Mouse (Mus musculus): ENCODE results near the gene Cpeb3. TPM values are rescaled to one million over a fixed set of nuclear protein-coding genes. Genes with fewer than 3 reads are reported as not detected.
A peak's percentile ranks its signal among the peaks of the same experiment; 100 is the strongest.

Cpeb3 gene
- polyA plus RNA-seq (2015; fragmentation: Nextera tagmentation; extraction: Ambion mirVana): 10.4 and 10.9 TPM in 2 replicates

GRCm38 (mm10) chr19:37208176-37208755 is at the start of gene Cpeb3:
Gene Cpeb3, minus strand, starts transcription at chr19:37208601.
- 1% methylated on average over 15 of the region's 15 CpGs for WGBS
- peak within 1 kb of the TSS; percentile 94 for H3K4me2 ChIP-seq (ENCODE audit: low read length)
- peak within 1 kb of the TSS; percentile 100 for H3K4me3 ChIP-seq (ENCODE audit: low read length)
- peak within 1 kb of the TSS; percentile 98 for H3K9ac ChIP-seq (ENCODE audit: low read depth, low read length)
- H3K9me3 ChIP-seq (ENCODE audit: control insufficient read depth, low read length): no peaks in the 10 kb centered on the region
- ATAC-seq: no peak
- peaks cover 5% of the 10 kb centered on the region; the same call in 1 of the 2 replicates for H3K36me3 ChIP-seq (ENCODE audit: control insufficient read depth, insufficient read depth, low read length)
- H3K4me1 ChIP-seq (ENCODE audit: control insufficient read depth, insufficient read depth, low read depth, low read length): peaks cover 16% of the 10 kb centered on the region
- peak within 1 kb of the TSS; percentile 85 for H3K27ac ChIP-seq (ENCODE audit: low read depth, low read length)
- no peaks in the 10 kb centered on the region for H3K27me3 ChIP-seq (replicated peaks; ENCODE audit: control insufficient read depth, insufficient read depth, low read length)

DNA sequence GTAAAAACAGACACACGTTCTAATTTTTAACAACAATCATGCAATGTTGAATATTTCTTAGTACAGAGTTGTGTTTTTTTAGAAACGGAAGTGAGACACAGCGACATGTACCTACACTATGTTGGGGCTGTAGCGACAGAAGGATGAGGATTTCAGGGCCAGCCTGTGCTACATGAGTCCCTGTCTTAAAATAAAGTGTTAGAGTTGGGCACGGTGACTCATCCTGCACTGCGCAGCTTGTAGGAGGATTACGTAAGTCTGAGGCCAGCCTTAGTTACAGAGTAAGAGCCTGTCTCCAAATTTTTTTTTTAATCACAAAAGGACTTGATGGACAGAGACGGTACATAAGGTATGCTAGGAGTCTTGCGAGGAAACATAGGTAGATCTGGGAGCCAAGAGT is 46.9 kb upstream of the Cpeb3 start:
- no peaks in the 10 kb centered on the region for H3K36me3 ChIP-seq (ENCODE audit: control insufficient read depth, insufficient read depth, low read length)
- no peaks in the 10 kb centered on the region for H3K9me3 ChIP-seq (ENCODE audit: control insufficient read depth, low read length)
- WGBS: 93% methylated on average over 9 of the region's 9 CpGs
- no peak overlapping the region for H3K27ac ChIP-seq (ENCODE audit: low read depth, low read length)
- no peak overlapping the region for H3K9ac ChIP-seq (ENCODE audit: low read depth, low read length)
- no peaks in the 10 kb centered on the region for H3K4me1 ChIP-seq (ENCODE audit: control insufficient read depth, insufficient read depth, low read depth, low read length)
- no peak overlapping the region for H3K4me2 ChIP-seq (ENCODE audit: low read length)
- no peak overlapping the region for H3K4me3 ChIP-seq (ENCODE audit: low read length)
- no peaks in the 10 kb centered on the region for H3K27me3 ChIP-seq (replicated peaks; ENCODE audit: control insufficient read depth, insufficient read depth, low read length)
- no peak for ATAC-seq

DNA sequence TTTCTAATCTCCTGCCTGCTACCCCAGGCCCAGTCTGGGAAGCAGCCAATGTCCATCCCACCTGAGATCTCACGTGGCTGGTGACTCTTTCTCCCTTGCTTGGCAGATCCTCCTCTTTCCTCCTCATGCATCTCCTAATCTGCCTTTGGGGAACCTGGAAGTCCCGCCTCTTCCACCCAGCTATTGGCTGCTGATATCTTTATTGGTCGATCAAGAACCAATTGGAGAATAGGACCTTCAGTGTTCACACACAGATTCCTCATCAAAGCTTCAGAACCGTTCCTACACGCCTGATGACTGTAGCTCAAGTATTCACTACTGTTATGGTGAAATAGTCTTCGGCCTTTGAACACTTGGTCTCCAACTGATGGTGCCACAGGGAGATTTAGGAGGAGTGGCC is 43.7 kb upstream of the Cpeb3 start:
- H3K27ac ChIP-seq (ENCODE audit: low read depth, low read length): no peak overlapping the region
- H3K4me2 ChIP-seq (ENCODE audit: low read length): no peak overlapping the region
- H3K9me3 ChIP-seq (ENCODE audit: control insufficient read depth, low read length): no peaks in the 10 kb centered on the region
- 70% methylated on average over 6 of the region's 6 CpGs for WGBS
- no peaks in the 10 kb centered on the region for H3K36me3 ChIP-seq (ENCODE audit: control insufficient read depth, insufficient read depth, low read length)
- no peak overlapping the region for H3K9ac ChIP-seq (ENCODE audit: low read depth, low read length)
- no peaks in the 10 kb centered on the region for H3K4me1 ChIP-seq (ENCODE audit: control insufficient read depth, insufficient read depth, low read depth, low read length)
- H3K27me3 ChIP-seq (replicated peaks; ENCODE audit: control insufficient read depth, insufficient read depth, low read length): no peaks in the 10 kb centered on the region
- ATAC-seq: no peak
- no peak overlapping the region for H3K4me3 ChIP-seq (ENCODE audit: low read length)

GRCm38 (mm10) chr19:37248199-37248598 is 39.8 kb upstream of the Cpeb3 start:
- Histone ChIP-seq H3K4me2 (ENCODE audit: low read length) (no peak overlapping the region), H3K4me3 (ENCODE audit: low read length) (no peak overlapping the region), H3K27ac (ENCODE audit: low read depth, low read length) (no peak overlapping the region), H3K4me1 (ENCODE audit: control insufficient read depth, insufficient read depth, low read depth, low read length) (no peaks in the 10 kb centered on the region), H3K27me3 (replicated peaks; ENCODE audit: control insufficient read depth, insufficient read depth, low read length) (no peaks in the 10 kb centered on the region), H3K9ac (ENCODE audit: low read depth, low read length) (no peak overlapping the region), H3K9me3 (ENCODE audit: control insufficient read depth, low read length) (no peaks in the 10 kb centered on the region), H3K36me3 (ENCODE audit: control insufficient read depth, insufficient read depth, low read length) (no peaks in the 10 kb centered on the region)
- 81% methylated on average over 3 of the region's 3 CpGs for WGBS
- no peak for ATAC-seq

GRCm38 (mm10) chr19:37246859-37247258 is 38.5 kb upstream of the Cpeb3 start:
- WGBS: 46% methylated on average over 3 of the region's 3 CpGs
- H3K27me3 ChIP-seq (replicated peaks; ENCODE audit: control insufficient read depth, insufficient read depth, low read length): no peaks in the 10 kb centered on the region
- H3K27ac ChIP-seq (ENCODE audit: low read depth, low read length): no peak overlapping the region
- H3K9ac ChIP-seq (ENCODE audit: low read depth, low read length): no peak overlapping the region
- H3K4me2 ChIP-seq (ENCODE audit: low read length): no peak overlapping the region
- H3K4me1 ChIP-seq (ENCODE audit: control insufficient read depth, insufficient read depth, low read depth, low read length): no peaks in the 10 kb centered on the region
- H3K36me3 ChIP-seq (ENCODE audit: control insufficient read depth, insufficient read depth, low read length): no peaks in the 10 kb centered on the region
- H3K9me3 ChIP-seq (ENCODE audit: control insufficient read depth, low read length): no peaks in the 10 kb centered on the region
- ATAC-seq: peak; percentile 76; the same call in 1 of the 2 replicates
- H3K4me3 ChIP-seq (ENCODE audit: low read length): no peak overlapping the region

- Histone ChIP-seq H3K4me3 (ENCODE audit: low read length) (no peak overlapping the region), H3K4me2 (ENCODE audit: low read length) (no peak overlapping the region), H3K4me1 (ENCODE audit: control insufficient read depth, insufficient read depth, low read depth, low read length) (peaks cover 5% of the 10 kb centered on the region), H3K27me3 (replicated peaks; ENCODE audit: control insufficient read depth, insufficient read depth, low read length) (no peaks in the 10 kb centered on the region), H3K27ac (ENCODE audit: low read depth, low read length) (no peak overlapping the region), H3K9me3 (ENCODE audit: control insufficient read depth, low read length) (no peaks in the 10 kb centered on the region), H3K9ac (ENCODE audit: low read depth, low read length) (no peak overlapping the region), H3K36me3 (ENCODE audit: control insufficient read depth, insufficient read depth, low read length) (no peaks in the 10 kb centered on the region)
- ATAC-seq: no peak
- 46% methylated on average over 2 of the region's 2 CpGs for WGBS
These were observed 34.3 kb upstream of the Cpeb3 start for GRCm38 (mm10) chr19:37242707-37243106.

- H3K9ac ChIP-seq (ENCODE audit: low read depth, low read length): no peak overlapping the region
- no peak for ATAC-seq
- H3K36me3 ChIP-seq (ENCODE audit: control insufficient read depth, insufficient read depth, low read length): no peaks in the 10 kb centered on the region
- no peaks in the 10 kb centered on the region for H3K27me3 ChIP-seq (replicated peaks; ENCODE audit: control insufficient read depth, insufficient read depth, low read length)
- H3K4me1 ChIP-seq (ENCODE audit: control insufficient read depth, insufficient read depth, low read depth, low read length): peaks cover 5% of the 10 kb centered on the region
- WGBS: 73% methylated on average over 5 of the region's 5 CpGs
- H3K4me3 ChIP-seq (ENCODE audit: low read length): no peak overlapping the region
- H3K9me3 ChIP-seq (ENCODE audit: control insufficient read depth, low read length): no peaks in the 10 kb centered on the region
- no peak overlapping the region for H3K27ac ChIP-seq (ENCODE audit: low read depth, low read length)
- no peak overlapping the region for H3K4me2 ChIP-seq (ENCODE audit: low read length)
These were observed 32.8 kb upstream of the Cpeb3 start for GRCm38 (mm10) chr19:37241201-37241600.

GRCm38 (mm10) chr19:37239096-37239495 is 30.7 kb upstream of the Cpeb3 start:
- ATAC-seq: no peak
- Histone ChIP-seq H3K9ac (ENCODE audit: low read depth, low read length) (no peak overlapping the region), H3K27ac (ENCODE audit: low read depth, low read length) (no peak overlapping the region), H3K4me2 (ENCODE audit: low read length) (no peak overlapping the region), H3K9me3 (ENCODE audit: control insufficient read depth, low read length) (no peaks in the 10 kb centered on the region), H3K4me3 (ENCODE audit: low read length) (no peak overlapping the region), H3K27me3 (replicated peaks; ENCODE audit: control insufficient read depth, insufficient read depth, low read length) (no peaks in the 10 kb centered on the region), H3K36me3 (ENCODE audit: control insufficient read depth, insufficient read depth, low read length) (no peaks in the 10 kb centered on the region), H3K4me1 (ENCODE audit: control insufficient read depth, insufficient read depth, low read depth, low read length) (peaks cover 5% of the 10 kb centered on the region)
- 43% methylated on average over 4 of the region's 4 CpGs for WGBS

GRCm38 (mm10) chr19:37238651-37239050 is 30.2 kb upstream of the Cpeb3 start:
- no peak overlapping the region for H3K27ac ChIP-seq (ENCODE audit: low read depth, low read length)
- no peaks in the 10 kb centered on the region for H3K36me3 ChIP-seq (ENCODE audit: control insufficient read depth, insufficient read depth, low read length)
- H3K9me3 ChIP-seq (ENCODE audit: control insufficient read depth, low read length): no peaks in the 10 kb centered on the region
- H3K4me2 ChIP-seq (ENCODE audit: low read length): 0 out of 2 replicates have a peak overlapping the region, but pooled peaks have one; percentile 1
- H3K9ac ChIP-seq (ENCODE audit: low read depth, low read length): no peak overlapping the region
- peaks cover 5% of the 10 kb centered on the region for H3K4me1 ChIP-seq (ENCODE audit: control insufficient read depth, insufficient read depth, low read depth, low read length)
- no peaks in the 10 kb centered on the region for H3K27me3 ChIP-seq (replicated peaks; ENCODE audit: control insufficient read depth, insufficient read depth, low read length)
- ATAC-seq: peak; percentile 52; the same call in 1 of the 2 replicates
- H3K4me3 ChIP-seq (ENCODE audit: low read length): no peak overlapping the region
- 19% methylated on average over 7 of the region's 7 CpGs for WGBS

All from hindbrain, embryonic 16.5 days (tissue).